Mouse (Mus musculus) layer of hippocampus, postnatal 25 days (tissue): ENCODE results near the gene A430078G23Rik. TPM values are rescaled to one million over a fixed set of nuclear protein-coding genes. Genes with fewer than 3 reads are reported as not detected.

Experiments used
- DNase-seq, 2 experiments: peaks; one replicate each; pipeline ENCODE4 v3.0.0; 2022; ENCODE audit warnings: mixed read lengths in 2 of 2, low spot score in 1 of 2; ENCODE audit errors: extremely low spot score in 1 of 2
- total RNA-seq, 2 experiments: library from RNA; stranded (reverse); gene quantifications; 2 replicates each; pipeline ENCODE4 v1.2.3; 2021

A430078G23Rik gene
- total RNA-seq, 2 experiments from 2014 or later: not detected

- DNase-seq: no peak
These were observed 44.4 kb downstream of the A430078G23Rik start for GRCm38 (mm10) chr8:3397597-3397996.

DNA sequence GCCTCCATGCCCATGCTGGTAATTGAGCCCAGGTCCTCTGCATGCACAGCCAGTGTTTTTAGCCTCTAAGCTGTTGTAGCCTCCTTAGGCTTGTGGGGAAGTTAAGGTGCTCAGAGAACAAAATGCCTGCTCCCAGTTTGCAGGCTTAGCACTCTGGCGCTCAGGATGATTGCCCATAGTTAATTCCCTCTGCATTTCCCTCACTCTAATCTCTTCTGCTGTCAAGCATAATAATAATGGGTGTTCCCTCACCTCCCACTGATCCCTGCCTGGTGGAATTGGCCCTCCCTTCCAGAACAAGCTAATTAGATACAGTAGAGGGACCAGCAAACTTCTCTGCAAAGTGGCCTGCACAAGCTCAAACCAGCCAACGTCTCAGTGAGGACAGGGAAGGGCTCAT, 47.3 kb downstream of the A430078G23Rik start:
- DNase-seq: no peak

DNA sequence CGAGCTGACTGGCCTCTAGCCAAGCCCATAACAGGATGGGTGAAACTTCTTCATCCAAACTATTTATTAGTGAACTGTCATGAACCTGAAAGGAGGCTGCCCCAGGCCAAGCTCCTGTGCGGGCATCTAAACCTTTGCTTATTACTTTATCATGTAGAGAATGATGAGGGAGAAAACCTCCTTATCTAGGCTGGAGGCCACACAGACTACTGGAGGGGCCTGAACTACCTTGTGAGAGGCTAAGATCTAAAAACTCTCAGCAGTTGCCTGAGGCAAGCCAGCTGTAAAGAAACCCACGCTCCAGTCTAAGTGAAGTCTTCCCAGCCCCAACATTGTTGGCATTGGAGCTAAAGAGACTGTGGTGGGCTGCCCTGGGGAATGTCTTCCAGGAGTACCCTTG, 54.2 kb downstream of the A430078G23Rik start:
- DNase-seq: no peak

GRCm38 (mm10) chr8:3411085-3411484, 57.9 kb downstream of the A430078G23Rik start:
- no peak for DNase-seq

- DNase-seq: no peak
These were observed 58.7 kb downstream of the A430078G23Rik start for GRCm38 (mm10) chr8:3411901-3412301.

- DNase-seq: no peak
These were observed 59.6 kb downstream of the A430078G23Rik start for GRCm38 (mm10) chr8:3412816-3413215.

- DNase-seq: no peak
These were observed 61.5 kb downstream of the A430078G23Rik start for GRCm38 (mm10) chr8:3414639-3415190.

DNA sequence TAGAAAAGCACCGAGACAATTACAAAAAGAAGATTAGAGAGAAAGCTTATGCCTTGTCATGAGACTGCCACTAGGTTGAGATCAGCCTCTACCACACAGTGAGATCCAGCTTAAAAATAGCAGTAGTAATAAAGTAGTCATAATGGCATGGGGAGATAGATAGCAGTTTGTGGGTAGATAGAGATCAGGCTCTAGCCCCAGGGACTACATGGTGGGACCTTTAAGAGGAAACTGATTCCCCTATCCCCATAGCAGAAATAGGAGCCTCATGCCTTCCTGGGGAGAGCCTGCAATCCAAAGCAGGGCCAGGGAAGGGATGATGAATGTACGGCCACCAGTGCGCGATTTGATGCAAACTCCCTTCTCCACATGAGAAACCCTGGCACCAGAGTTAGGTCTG, 62.0 kb downstream of the A430078G23Rik start:
- no peak for DNase-seq

DNA sequence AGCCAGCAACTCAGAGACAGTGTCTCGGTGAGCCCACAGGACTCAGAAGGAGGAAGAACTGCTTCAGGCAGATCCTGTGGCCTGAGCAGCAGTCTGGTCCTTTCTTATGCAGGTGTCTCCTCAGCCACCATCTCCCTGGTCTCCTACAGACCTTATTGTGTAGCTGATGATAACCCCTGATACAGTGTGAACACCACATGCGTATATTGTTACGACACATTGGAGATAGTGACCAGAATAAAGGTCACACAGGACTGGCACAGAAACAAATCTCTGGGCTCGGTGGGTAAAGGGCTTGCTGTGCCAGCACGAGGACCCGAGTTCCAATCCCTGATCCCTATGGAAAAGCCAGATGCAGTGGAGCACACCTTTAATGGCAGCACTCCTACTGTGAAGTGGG, 62.4 kb downstream of the A430078G23Rik start:
- no peak for DNase-seq

GRCm38 (mm10) chr8:3416846-3417245, 63.6 kb downstream of the A430078G23Rik start:
- no peak for DNase-seq

DNA sequence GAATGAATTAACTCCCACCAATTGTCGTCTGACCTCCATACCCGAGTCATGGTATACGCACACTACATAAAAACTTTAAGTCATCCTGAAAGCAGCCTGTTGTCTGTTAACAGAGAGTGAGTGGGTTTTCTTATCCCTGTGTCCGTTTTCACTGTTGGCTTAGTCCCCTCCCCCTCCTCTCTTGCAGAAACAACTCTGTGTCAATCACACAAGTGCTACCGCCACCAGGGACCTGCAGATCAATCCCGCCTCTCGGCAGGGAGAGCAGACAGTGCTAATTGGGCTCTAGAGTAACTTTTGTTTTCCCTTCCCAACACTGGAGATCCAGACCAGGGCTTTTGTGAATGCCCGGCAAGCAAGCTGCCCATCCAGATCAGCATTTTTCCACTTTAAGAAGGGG, 64.2 kb downstream of the A430078G23Rik start:
- no peak for DNase-seq

DNA sequence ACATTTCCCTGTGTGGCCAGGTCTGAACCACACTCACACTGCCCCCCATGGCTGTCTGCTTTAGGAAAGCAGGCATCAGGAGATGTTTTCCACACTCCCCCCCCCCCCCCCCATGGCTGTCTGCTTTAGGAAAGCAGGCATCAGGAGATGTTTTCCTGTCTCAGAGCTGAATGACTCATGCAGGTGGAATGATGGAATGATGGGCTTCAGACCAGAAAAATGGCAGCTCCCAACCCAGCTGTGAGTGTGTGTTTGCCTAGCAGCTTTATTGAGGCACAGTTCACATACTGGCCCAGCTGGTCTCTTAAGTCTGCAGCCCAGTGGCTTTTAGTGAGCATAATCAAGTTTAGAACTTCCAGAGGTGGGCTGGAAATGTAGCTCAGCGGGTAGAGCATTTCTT, 64.9 kb downstream of the A430078G23Rik start:
- DNase-seq: no peak

- no peak for DNase-seq
These were observed 67.0 kb downstream of the A430078G23Rik start for GRCm38 (mm10) chr8:3420105-3420706.

DNA sequence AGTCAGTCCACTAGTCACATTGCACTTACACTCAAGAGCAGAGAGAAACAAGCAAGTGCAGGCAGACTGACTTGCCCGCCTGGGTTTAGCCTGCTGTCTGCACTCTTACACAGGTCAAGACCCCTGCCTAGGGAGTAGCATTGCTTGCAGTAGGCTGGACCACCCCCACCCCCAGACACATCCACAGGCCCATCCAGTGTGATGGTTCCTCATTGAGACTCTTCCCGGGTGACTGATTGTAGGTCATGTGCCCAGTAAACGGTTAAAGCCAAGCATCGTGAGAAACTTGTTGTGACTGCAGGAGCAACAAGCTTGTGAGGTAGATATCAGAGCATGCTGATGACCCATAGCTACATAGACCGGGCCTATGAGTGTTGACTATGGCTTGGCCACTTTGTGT, 68.3 kb downstream of the A430078G23Rik start:
- no peak for DNase-seq

- DNase-seq: no peak
These were observed 72.0 kb downstream of the A430078G23Rik start for GRCm38 (mm10) chr8:3425217-3425616.

- DNase-seq: no peak
These were observed 73.0 kb downstream of the A430078G23Rik start for GRCm38 (mm10) chr8:3426211-3426610.

GRCm38 (mm10) chr8:3428426-3428825, 75.2 kb downstream of the A430078G23Rik start:
- DNase-seq: no peak

DNA sequence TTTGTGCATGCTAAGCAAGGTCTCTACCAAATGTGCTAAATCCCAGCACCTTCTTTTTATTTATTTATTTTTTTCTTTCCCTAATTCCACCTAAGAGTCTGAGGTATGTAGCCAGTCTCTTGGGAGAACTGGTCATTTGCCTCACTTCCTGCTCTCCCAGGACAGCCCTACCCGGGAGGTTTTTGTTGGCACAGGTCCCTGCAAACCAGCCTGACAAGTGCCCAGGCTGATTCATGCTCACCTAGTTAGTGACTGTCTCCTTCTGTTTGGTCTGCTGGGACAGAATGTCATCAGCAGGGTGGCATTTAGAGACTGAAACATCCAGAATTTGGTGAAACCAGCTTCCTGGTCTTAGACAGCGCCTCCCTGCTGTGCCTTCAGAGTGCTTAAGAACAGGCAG, 76.8 kb downstream of the A430078G23Rik start:
- DNase-seq: no peak

DNA sequence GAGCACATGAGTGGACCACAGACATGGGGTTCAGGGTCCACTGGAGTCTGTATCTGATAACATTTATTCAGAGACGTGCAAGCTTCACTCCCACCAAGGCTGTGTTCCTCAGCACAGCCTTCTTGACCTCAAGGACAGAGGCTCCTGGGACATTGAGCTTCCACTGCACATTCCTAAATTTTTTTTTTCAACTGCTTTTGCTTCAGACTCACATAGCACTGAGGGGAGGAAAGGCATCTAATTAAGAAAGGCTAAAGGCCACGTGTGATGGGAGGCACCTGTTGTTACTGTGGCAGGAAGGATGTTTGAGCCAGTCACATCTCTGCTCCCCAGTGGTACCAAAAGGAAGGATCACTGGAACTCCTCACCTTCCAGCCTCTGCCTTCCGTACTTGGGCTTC, 77.9 kb downstream of the A430078G23Rik start:
- DNase-seq: no peak

GRCm38 (mm10) chr8:3436492-3436891, 83.3 kb downstream of the A430078G23Rik start:
- DNase-seq: no peak

DNA sequence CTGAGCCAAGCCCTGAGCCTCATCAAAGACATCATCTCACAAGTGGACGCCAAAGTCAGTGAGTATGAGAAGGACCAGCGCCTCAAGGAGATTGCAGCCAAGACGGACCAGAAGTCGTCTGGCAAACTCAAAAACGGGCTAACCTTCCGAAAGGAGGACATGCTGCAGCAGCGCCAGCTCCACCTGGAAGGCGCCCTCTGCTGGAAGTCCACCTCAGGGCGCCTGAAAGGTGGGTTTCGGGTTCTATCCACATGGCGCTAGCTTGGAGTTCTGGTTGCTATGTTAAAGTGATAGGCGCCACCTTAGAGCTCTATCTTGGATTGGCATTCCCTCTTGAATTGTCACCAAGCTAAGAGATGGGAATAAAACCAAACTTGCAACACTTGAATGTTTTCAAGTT, 86.3 kb downstream of the A430078G23Rik start:
- DNase-seq: no peak
